Mouse (Mus musculus) liver, embryonic 14.5 days (tissue): ENCODE measurements around the gene Ltbp1.

Experiments used
- CTCF ChIP-seq: IDR thresholded peaks from 2 replicates; pipeline ENCODE4 v1.5.1; 2016; ENCODE audit warnings: antibody characterized with exemption, low read depth, control low read depth
- EP300 ChIP-seq: IDR thresholded peaks from 2 replicates; pipeline ENCODE4 v1.6.1; 2016; ENCODE audit warnings: antibody characterized with exemption, low read depth

- TF ChIP-seq CTCF, result no peak
- TF ChIP-seq EP300, result no peak
Measured at GRCm38 (mm10) chr17:75293725-75294124, 288.4 kb downstream of the Ltbp1 start.
